Mouse (Mus musculus): ENCODE data around the gene Gm7029. TPM values are rescaled to one million over a fixed set of nuclear protein-coding genes. Genes with fewer than 3 reads are reported as not detected.

Gene Gm7029
- polyA plus RNA-seq, 1 experiment from 2014 or later = not detected

GRCm38 (mm10) chr17:33909077-33909868 lies 35.6 kb downstream of the Gm7029 start, which contains the start of gene Daxx:
TSS of gene Daxx (plus strand) at chr17:33909414.
- peak; percentile 97 for ATAC-seq
- 1% methylated on average over 68 of the region's 68 CpGs for WGBS
- peak within 1 kb of the TSS; percentile 86 for H3K27ac ChIP-seq (ENCODE audit: low read depth, low read length)

GRCm38 (mm10) chr17:33909869-33910250 lies 36.2 kb downstream of the Gm7029 start:
- Histone ChIP-seq H3K36me3 (ENCODE audit: control insufficient read depth, insufficient read depth, low read length) (peaks cover 37% of the 10 kb centered on the region), H3K4me1 (ENCODE audit: control insufficient read depth, insufficient read depth, low read length) (peaks cover 11% of the 10 kb centered on the region), H3K27me3 (replicated peaks; ENCODE audit: control insufficient read depth, insufficient read depth, low read length) (no peaks in the 10 kb centered on the region), H3K9me3 (replicated peaks; ENCODE audit: control insufficient read depth, low read length) (no peaks in the 10 kb centered on the region), H3K4me2 (ENCODE audit: low read length) (peak overlapping the region; percentile 93), H3K27ac (ENCODE audit: low read depth, low read length) (peak overlapping the region; percentile 77), H3K9ac (ENCODE audit: low read length) (peak overlapping the region; percentile 90), H3K4me3 (ENCODE audit: low read depth, low read length) (peak overlapping the region; percentile 94)
- under 1% methylated on average over 14 of the region's 14 CpGs for WGBS
- no peak for ATAC-seq
- DNase-seq (ENCODE audit: low spot score) = no peak

More at GRCm38 (mm10) chr17:33909077-33909868, 35.6 kb downstream of the Gm7029 start, which contains the start of gene Daxx:
- Histone ChIP-seq H3K27me3 (replicated peaks; ENCODE audit: control insufficient read depth, insufficient read depth, low read length) (no peaks in the 10 kb centered on the region), H3K4me2 (ENCODE audit: low read length) (peak within 1 kb of the TSS; percentile 93), H3K9me3 (replicated peaks; ENCODE audit: control insufficient read depth, low read length) (no peaks in the 10 kb centered on the region), H3K4me1 (ENCODE audit: control insufficient read depth, insufficient read depth, low read length) (peaks cover 11% of the 10 kb centered on the region), H3K4me3 (ENCODE audit: low read depth, low read length) (peak within 1 kb of the TSS; percentile 94), H3K36me3 (ENCODE audit: control insufficient read depth, insufficient read depth, low read length) (peaks cover 31% of the 10 kb centered on the region), H3K9ac (ENCODE audit: low read length) (peak within 1 kb of the TSS; percentile 90)
- DNase-seq (ENCODE audit: low spot score) = peak; percentile 99

DNA sequence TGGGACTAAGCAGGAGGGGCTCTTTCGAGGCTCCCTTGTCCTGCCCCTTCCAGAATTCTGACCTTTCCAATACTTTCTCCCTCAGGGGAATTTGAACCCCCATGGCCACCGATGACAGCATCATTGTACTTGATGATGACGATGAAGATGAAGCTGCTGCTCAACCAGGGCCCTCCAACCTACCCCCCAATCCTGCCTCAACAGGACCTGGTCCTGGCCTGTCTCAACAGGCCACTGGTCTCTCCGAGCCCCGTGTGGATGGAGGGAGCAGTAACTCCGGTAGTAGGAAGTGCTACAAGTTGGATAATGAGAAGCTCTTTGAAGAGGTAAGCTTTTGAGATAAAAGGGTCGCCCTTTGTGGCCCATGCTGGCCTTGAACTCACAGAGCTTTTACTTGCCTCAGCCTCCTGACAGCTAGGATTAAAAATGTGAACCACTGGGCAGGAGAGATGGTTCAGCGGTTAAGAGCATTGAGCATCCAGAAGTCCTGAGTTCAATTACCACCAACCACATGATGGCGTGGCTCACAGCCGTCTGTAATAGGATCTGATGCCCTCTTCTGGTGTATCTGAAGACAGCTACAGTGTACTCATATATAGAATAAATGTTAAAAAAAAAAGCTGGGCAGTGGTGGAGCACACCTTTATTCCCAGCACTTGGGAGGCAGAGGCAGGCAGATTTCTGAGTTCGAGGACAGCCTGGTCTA lies 36.9 kb downstream of the Gm7029 start:
- H3K36me3 ChIP-seq (ENCODE audit: control insufficient read depth, insufficient read depth, low read length) = peaks cover 41% of the 10 kb centered on the region
- H3K4me3 ChIP-seq (ENCODE audit: low read depth, low read length) = peak overlapping the region; percentile 94
- H3K4me2 ChIP-seq (ENCODE audit: low read length) = peak overlapping the region; percentile 93
- peaks cover 11% of the 10 kb centered on the region for H3K4me1 ChIP-seq (ENCODE audit: control insufficient read depth, insufficient read depth, low read length)
- ATAC-seq (no peak), DNase-seq (ENCODE audit: low spot score) (no peak)
- no peaks in the 10 kb centered on the region for H3K27me3 ChIP-seq (replicated peaks; ENCODE audit: control insufficient read depth, insufficient read depth, low read length)
- peak overlapping the region; percentile 90 for H3K9ac ChIP-seq (ENCODE audit: low read length)
- no peaks in the 10 kb centered on the region for H3K9me3 ChIP-seq (replicated peaks; ENCODE audit: control insufficient read depth, low read length)
- 51% methylated on average over 11 of the region's 11 CpGs for whole genome bisulfite sequencing
- H3K27ac ChIP-seq (ENCODE audit: low read depth, low read length) = no peak overlapping the region

DNA sequence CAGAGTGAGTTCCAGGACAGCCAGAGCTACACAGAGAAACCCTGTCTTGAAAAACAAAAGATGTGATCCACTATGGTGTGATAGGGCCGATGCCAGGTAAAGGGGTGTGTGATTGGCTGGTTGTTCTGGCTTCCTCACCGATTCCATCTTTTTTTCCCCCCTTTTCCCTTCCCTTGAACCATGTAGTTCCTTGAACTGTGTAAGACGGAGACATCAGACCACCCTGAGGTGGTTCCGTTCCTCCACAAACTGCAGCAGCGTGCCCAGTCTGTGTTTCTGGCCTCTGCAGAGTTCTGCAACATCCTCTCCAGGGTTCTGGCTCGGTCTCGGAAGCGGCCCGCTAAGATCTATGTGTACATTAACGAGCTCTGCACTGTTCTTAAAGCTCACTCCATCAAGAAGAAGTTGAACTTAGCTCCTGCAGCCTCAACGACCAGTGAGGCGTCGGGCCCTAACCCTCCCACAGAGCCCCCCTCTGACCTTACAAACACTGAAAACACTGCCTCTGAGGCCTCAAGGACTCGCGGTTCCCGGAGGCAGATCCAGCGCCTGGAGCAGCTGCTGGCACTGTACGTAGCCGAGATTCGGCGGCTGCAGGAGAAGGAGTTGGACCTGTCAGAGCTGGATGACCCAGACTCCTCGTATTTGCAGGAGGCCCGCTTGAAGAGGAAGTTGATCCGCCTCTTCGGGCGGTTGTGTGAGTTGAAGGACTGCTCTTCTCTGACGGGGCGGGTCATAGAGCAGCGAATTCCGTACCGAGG lies 37.6 kb downstream of the Gm7029 start:
- Histone ChIP-seq H3K9me3 (replicated peaks; ENCODE audit: control insufficient read depth, low read length) (no peaks in the 10 kb centered on the region), H3K4me3 (ENCODE audit: low read depth, low read length) (no peak overlapping the region), H3K9ac (ENCODE audit: low read length) (no peak overlapping the region), H3K4me2 (ENCODE audit: low read length) (no peak overlapping the region), H3K36me3 (ENCODE audit: control insufficient read depth, insufficient read depth, low read length) (peaks cover 41% of the 10 kb centered on the region), H3K27me3 (replicated peaks; ENCODE audit: control insufficient read depth, insufficient read depth, low read length) (no peaks in the 10 kb centered on the region), H3K27ac (ENCODE audit: low read depth, low read length) (no peak overlapping the region), H3K4me1 (ENCODE audit: control insufficient read depth, insufficient read depth, low read length) (peaks cover 11% of the 10 kb centered on the region)
- WGBS = 90% methylated on average over 31 of the region's 31 CpGs
- ATAC-seq (no peak), DNase-seq (ENCODE audit: low spot score) (no peak)

GRCm38 (mm10) chr17:33911813-33912414 lies 38.3 kb downstream of the Gm7029 start:
- Histone ChIP-seq H3K27me3 (replicated peaks; ENCODE audit: control insufficient read depth, insufficient read depth, low read length) (no peaks in the 10 kb centered on the region), H3K4me2 (ENCODE audit: low read length) (no peak overlapping the region), H3K36me3 (ENCODE audit: control insufficient read depth, insufficient read depth, low read length) (peaks cover 41% of the 10 kb centered on the region), H3K4me1 (ENCODE audit: control insufficient read depth, insufficient read depth, low read length) (peaks cover 16% of the 10 kb centered on the region), H3K9me3 (replicated peaks; ENCODE audit: control insufficient read depth, low read length) (no peaks in the 10 kb centered on the region), H3K27ac (ENCODE audit: low read depth, low read length) (no peak overlapping the region), H3K4me3 (ENCODE audit: low read depth, low read length) (no peak overlapping the region), H3K9ac (ENCODE audit: low read length) (no peak overlapping the region)
- DNase-seq (ENCODE audit: low spot score) = no peak
- WGBS = 94% methylated on average over 28 of the region's 28 CpGs
- ATAC-seq = no peak

- Histone ChIP-seq H3K36me3 (ENCODE audit: control insufficient read depth, insufficient read depth, low read length) (peaks cover 41% of the 10 kb centered on the region), H3K9me3 (replicated peaks; ENCODE audit: control insufficient read depth, low read length) (no peaks in the 10 kb centered on the region), H3K4me3 (ENCODE audit: low read depth, low read length) (no peak overlapping the region), H3K4me2 (ENCODE audit: low read length) (no peak overlapping the region), H3K9ac (ENCODE audit: low read length) (no peak overlapping the region), H3K27ac (ENCODE audit: low read depth, low read length) (no peak overlapping the region), H3K27me3 (replicated peaks; ENCODE audit: control insufficient read depth, insufficient read depth, low read length) (no peaks in the 10 kb centered on the region), H3K4me1 (ENCODE audit: control insufficient read depth, insufficient read depth, low read length) (peaks cover 13% of the 10 kb centered on the region)
- WGBS = 88% methylated on average over 10 of the region's 10 CpGs
- no peak for DNase-seq (ENCODE audit: low spot score)
- no peak for ATAC-seq
Measured at GRCm38 (mm10) chr17:33913264-33913663, 39.6 kb downstream of the Gm7029 start.

DNA sequence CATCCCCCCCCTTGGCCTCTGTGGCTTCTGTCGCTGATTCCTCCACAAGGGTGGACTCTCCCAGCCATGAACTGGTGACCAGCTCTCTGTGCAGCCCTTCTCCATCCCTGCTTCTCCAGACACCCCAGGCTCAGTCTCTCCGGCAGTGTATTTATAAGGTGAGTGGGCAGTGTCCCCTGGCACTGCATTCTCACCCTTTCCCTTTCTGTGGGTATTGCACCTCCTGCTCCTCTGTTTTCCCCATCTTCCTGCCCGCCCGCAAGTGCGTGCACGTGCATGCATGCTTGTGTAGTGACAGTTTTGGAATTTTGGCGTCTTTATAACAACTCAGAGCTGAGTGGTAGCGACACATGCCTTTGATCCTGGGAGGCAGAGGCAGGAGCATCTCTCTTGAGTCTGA lies 40.3 kb downstream of the Gm7029 start:
- WGBS = 97% methylated on average over 8 of the region's 8 CpGs
- H3K4me2 ChIP-seq (ENCODE audit: low read length) = no peak overlapping the region
- H3K9me3 ChIP-seq (replicated peaks; ENCODE audit: control insufficient read depth, low read length) = no peaks in the 10 kb centered on the region
- no peak for DNase-seq (ENCODE audit: low spot score)
- no peak overlapping the region for H3K4me3 ChIP-seq (ENCODE audit: low read depth, low read length)
- H3K27me3 ChIP-seq (replicated peaks; ENCODE audit: control insufficient read depth, insufficient read depth, low read length) = no peaks in the 10 kb centered on the region
- peaks cover 14% of the 10 kb centered on the region for H3K4me1 ChIP-seq (ENCODE audit: control insufficient read depth, insufficient read depth, low read length)
- peaks cover 41% of the 10 kb centered on the region for H3K36me3 ChIP-seq (ENCODE audit: control insufficient read depth, insufficient read depth, low read length)
- H3K27ac ChIP-seq (ENCODE audit: low read depth, low read length) = no peak overlapping the region
- no peak for ATAC-seq
- no peak overlapping the region for H3K9ac ChIP-seq (ENCODE audit: low read length)

DNA sequence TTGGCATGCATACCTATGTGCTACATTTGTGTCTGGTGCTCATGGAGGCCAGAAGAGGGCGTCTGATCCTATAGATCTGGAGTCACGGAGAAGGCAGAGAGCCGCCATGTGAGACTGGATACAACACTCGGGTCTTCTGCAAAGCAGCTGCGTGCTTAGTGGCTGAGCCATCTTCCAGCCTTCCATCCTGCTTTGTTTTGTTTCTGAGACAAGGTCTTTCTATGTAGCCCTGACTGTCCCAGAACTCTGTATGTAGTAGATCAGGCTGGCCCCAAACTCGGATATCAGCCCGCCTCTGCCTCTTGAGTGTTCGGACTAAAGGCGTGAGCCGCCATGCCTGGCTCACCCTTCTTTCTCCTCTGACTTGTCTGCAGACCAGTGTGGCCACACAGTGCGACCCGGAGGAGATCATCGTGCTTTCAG lies 41.3 kb downstream of the Gm7029 start:
- no peak overlapping the region for H3K27ac ChIP-seq (ENCODE audit: low read depth, low read length)
- no peak overlapping the region for H3K9ac ChIP-seq (ENCODE audit: low read length)
- DNase-seq (ENCODE audit: low spot score) (no peak), ATAC-seq (no peak)
- H3K27me3 ChIP-seq (replicated peaks; ENCODE audit: control insufficient read depth, insufficient read depth, low read length) = no peaks in the 10 kb centered on the region
- peak overlapping the region; percentile 55; the same call in 1 of the 2 replicates for H3K4me3 ChIP-seq (ENCODE audit: low read depth, low read length)
- peaks cover 41% of the 10 kb centered on the region for H3K36me3 ChIP-seq (ENCODE audit: control insufficient read depth, insufficient read depth, low read length)
- no peaks in the 10 kb centered on the region for H3K9me3 ChIP-seq (replicated peaks; ENCODE audit: control insufficient read depth, low read length)
- peak overlapping the region; percentile 63 for H3K4me2 ChIP-seq (ENCODE audit: low read length)
- 66% methylated on average over 13 of the region's 13 CpGs for WGBS
- H3K4me1 ChIP-seq (ENCODE audit: control insufficient read depth, insufficient read depth, low read length) = peaks cover 24% of the 10 kb centered on the region

Data from forebrain, embryonic 14.5 days (tissue).